Mouse (Mus musculus) C2C12 (cell line): ENCODE results near the gene Col4a3.

Source experiments
- CEBPB ChIP-seq: IDR thresholded peaks from one replicate; pipeline ENCODE4 v1.6.1; 2011; ENCODE audit warnings: low read depth, mild to moderate bottlenecking, control low read depth, moderate library complexity
- CTCF ChIP-seq: IDR thresholded peaks from one replicate; pipeline ENCODE4 v1.5.1; 2011; ENCODE audit not compliant: control insufficient read depth, insufficient read depth, insufficient read length
- FOSL1 ChIP-seq: IDR thresholded peaks from one replicate; pipeline ENCODE4 v1.8.0; 2011; ENCODE audit warnings: mild to moderate bottlenecking, low read length; ENCODE audit not compliant: poor library complexity, insufficient read depth, severe bottlenecking
- MAX ChIP-seq: IDR thresholded peaks from one replicate; pipeline ENCODE4 v1.6.1; 2011; ENCODE audit warnings: mild to moderate bottlenecking, control low read depth
- MYOD1 ChIP-seq: IDR thresholded peaks from one replicate; pipeline ENCODE4 v1.6.1; 2011; ENCODE audit warnings: low read depth; ENCODE audit not compliant: control insufficient read depth, insufficient read length
- MYOG ChIP-seq: IDR thresholded peaks from one replicate; pipeline ENCODE4 v1.6.1; 2011; ENCODE audit not compliant: control insufficient read depth, insufficient read length; ENCODE audit errors: extremely low read depth
- USF1 ChIP-seq: IDR thresholded peaks from one replicate; pipeline ENCODE4 v1.6.1; 2011; ENCODE audit warnings: low read depth, mild to moderate bottlenecking, control low read depth, moderate library complexity

DNA sequence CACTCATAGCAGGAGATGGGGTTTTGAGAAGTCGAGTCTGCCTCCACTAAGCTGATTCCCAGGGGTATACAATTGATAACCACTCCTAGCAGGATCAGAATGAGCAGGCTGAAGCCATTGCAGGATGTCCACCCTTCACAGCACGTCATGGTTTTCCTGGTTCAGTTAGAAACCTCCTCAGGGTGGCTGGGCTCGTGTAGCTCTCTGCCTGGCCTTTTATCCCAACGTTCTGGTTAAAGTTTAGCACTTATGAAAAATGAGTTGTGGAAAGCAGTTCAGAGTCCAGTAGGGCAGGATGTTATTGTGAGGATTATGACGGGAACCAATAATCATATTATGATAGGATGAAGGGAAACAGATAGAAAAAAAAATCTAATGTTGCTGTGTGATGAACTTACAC lies 181.5 kb downstream of the Col4a3 start, which contains the start of gene Tm4sf20:
- TF ChIP-seq CTCF = no peak
- TF ChIP-seq MAX = no peak
- no peak for TF ChIP-seq MYOG
- no peak for TF ChIP-seq FOSL1
- no peak for TF ChIP-seq CEBPB
- TF ChIP-seq USF1 = no peak
- no peak for TF ChIP-seq MYOD1
